Mouse (Mus musculus) CD4-positive, CD25-positive, alpha-beta regulatory T cell, adult 2 months (primary cell): Measurements from ENCODE around the gene Fam53b.

Source experiments
- DNase-seq: peaks from one replicate; pipeline ENCODE4 v3.0.0-alpha.2; 2012; ENCODE audit warnings: low read depth, low spot score

Fam53b gene

GRCm38 (mm10) chr7:132790447-132791219 is 23.1 kb downstream of the Fam53b start:
- DNase-seq = no peak

GRCm38 (mm10) chr7:132788826-132789225 is 24.9 kb downstream of the Fam53b start:
- no peak for DNase-seq

- peak; percentile 44 for DNase-seq
Observed at GRCm38 (mm10) chr7:132787496-132788190, 26.0 kb downstream of the Fam53b start.

- no peak for DNase-seq
Observed at GRCm38 (mm10) chr7:132787022-132787421, 26.7 kb downstream of the Fam53b start.

- no peak for DNase-seq
Observed at GRCm38 (mm10) chr7:132786522-132786921, 27.2 kb downstream of the Fam53b start.

- no peak for DNase-seq
Observed at GRCm38 (mm10) chr7:132786011-132786410, 27.7 kb downstream of the Fam53b start.

GRCm38 (mm10) chr7:132784101-132784500 is 29.6 kb downstream of the Fam53b start:
- no peak for DNase-seq

GRCm38 (mm10) chr7:132781850-132782249 is 31.8 kb downstream of the Fam53b start:
- no peak for DNase-seq

- no peak for DNase-seq
Observed at GRCm38 (mm10) chr7:132781130-132781814, 32.4 kb downstream of the Fam53b start.

- no peak for DNase-seq
Observed at GRCm38 (mm10) chr7:132780611-132781010, 33.1 kb downstream of the Fam53b start.

GRCm38 (mm10) chr7:132778630-132779029 is 35.1 kb downstream of the Fam53b start:
- no peak for DNase-seq

GRCm38 (mm10) chr7:132777728-132778453 is 35.8 kb downstream of the Fam53b start:
- no peak for DNase-seq

- DNase-seq = no peak
Observed at GRCm38 (mm10) chr7:132777117-132777516, 36.6 kb downstream of the Fam53b start.

- no peak for DNase-seq
Observed at GRCm38 (mm10) chr7:132776338-132777111, 37.2 kb downstream of the Fam53b start.

- no peak for DNase-seq
Observed at GRCm38 (mm10) chr7:132775922-132776321, 37.8 kb downstream of the Fam53b start.

- DNase-seq = no peak
Observed at GRCm38 (mm10) chr7:132775333-132775732, 38.4 kb downstream of the Fam53b start.

GRCm38 (mm10) chr7:132773011-132773705 is 40.5 kb downstream of the Fam53b start:
- peak; percentile 76 for DNase-seq

GRCm38 (mm10) chr7:132772440-132772839 is 41.2 kb downstream of the Fam53b start:
- peak; percentile 51 for DNase-seq

GRCm38 (mm10) chr7:132768498-132769344 is 45.0 kb downstream of the Fam53b start:
- DNase-seq = peak; percentile 27
